Mouse (Mus musculus): Measurements from ENCODE around the gene Neurog1. TPM values are rescaled to one million over a fixed set of nuclear protein-coding genes. Genes with fewer than 3 reads are reported as not detected.

The Neurog1 gene
- not detected in 2 replicates for polyA plus RNA-seq (2012; rRNA removed)

DNA sequence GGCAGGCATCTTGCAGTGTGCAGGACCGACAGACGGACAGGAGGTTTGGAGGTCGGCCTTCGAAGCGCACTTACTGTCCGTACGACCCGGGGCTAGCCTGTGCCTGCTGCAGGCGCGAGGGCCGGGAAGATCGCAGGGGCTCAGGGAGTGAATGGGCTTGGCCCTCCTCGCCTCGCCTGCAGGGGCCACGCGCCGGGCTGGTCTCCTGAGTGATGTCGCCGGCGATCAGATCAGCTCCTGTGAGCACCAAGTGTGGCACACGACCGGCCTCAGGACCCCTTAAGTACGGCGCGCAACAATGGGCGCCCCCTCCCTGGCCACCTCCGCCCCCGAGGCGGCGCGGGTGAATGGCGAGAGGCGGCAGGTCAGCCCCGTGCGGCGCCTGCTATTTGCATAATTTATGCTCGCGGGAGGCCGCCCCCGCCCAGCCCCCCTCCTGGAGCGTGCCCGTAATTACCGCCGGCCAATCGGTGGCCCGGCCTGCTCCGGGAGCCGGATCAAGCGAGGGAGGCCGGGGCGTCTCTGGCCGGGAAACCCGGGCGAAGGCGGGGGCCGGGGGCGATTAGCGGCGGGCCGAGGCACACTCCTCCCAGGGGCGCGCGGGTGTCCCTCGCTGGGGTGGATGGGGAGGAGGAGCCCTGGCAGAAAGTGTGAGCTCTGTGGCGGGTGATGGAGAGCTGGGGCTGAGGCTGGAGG, at the start of gene Neurog1:
Gene Neurog1, minus strand, starts transcription at position 240 of the 696 bp plus-strand sequence.
- Histone ChIP-seq H3K4me1 (ENCODE audit: control insufficient read depth, insufficient read depth, low read length) (no peaks in the 10 kb centered on the region), H3K27ac (ENCODE audit: insufficient read depth, low read depth, low read length) (no peak within 1 kb of the TSS), H3K4me3 (ENCODE audit: insufficient read depth, low read depth, low read length) (no peak within 1 kb of the TSS), H3K27me3 (replicated peaks; ENCODE audit: control insufficient read depth, insufficient read depth, low read length) (peaks cover 3% of the 10 kb centered on the region; the same call in 1 of the 2 replicates), H3K36me3 (ENCODE audit: control insufficient read depth, insufficient read depth, low read length) (no peaks in the 10 kb centered on the region)
- DNase-seq: peak; percentile 12
- TF ChIP-seq CTCF (conservative IDR thresholded peaks at IDR 0.05; ENCODE audit: insufficient read depth, insufficient read length, low read depth, low read length) (no peak), POLR2A (IDR thresholded peaks at IDR 0.05; ENCODE audit: low read depth, low read length) (no peak)
- WGBS: 2% methylated on average over 65 of the region's 65 CpGs

DNA sequence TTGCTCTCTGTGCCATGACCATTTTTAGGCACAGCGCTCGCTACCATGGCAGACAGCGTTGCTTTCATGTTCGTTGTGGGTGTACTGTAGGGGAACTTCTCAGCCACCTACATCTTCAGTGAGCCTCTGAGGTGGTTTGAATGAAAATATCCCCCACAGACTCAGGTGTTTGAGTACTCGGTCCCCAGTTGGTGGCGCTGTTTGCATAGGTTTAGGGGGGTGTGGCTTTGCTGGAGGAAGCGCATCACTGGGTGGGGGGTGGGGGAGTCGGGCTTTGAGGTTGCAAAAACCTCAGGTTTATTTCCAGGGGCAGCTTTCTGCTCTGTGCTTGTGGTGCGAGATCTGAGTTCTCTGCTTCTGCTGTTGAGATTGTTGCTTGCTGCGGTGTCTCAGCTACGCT, 47.4 kb upstream of the Neurog1 start:
- H3K4me3 ChIP-seq (ENCODE audit: insufficient read depth, low read depth, low read length): no peak overlapping the region
- H3K36me3 ChIP-seq (ENCODE audit: control insufficient read depth, insufficient read depth, low read length): no peaks in the 10 kb centered on the region
- no peaks in the 10 kb centered on the region; the same call in 1 of the 2 replicates for H3K4me1 ChIP-seq (ENCODE audit: control insufficient read depth, insufficient read depth, low read length)
- whole genome bisulfite sequencing: 93% methylated on average over 11 of the region's 11 CpGs
- H3K27ac ChIP-seq (ENCODE audit: insufficient read depth, low read depth, low read length): no peak overlapping the region
- no peaks in the 10 kb centered on the region for H3K27me3 ChIP-seq (replicated peaks; ENCODE audit: control insufficient read depth, insufficient read depth, low read length)
- no peak for TF ChIP-seq POLR2A (IDR thresholded peaks at IDR 0.05; ENCODE audit: low read depth, low read length)
- TF ChIP-seq CTCF (conservative IDR thresholded peaks at IDR 0.05; ENCODE audit: insufficient read depth, insufficient read length, low read depth, low read length): no peak
- no peak for DNase-seq

DNA sequence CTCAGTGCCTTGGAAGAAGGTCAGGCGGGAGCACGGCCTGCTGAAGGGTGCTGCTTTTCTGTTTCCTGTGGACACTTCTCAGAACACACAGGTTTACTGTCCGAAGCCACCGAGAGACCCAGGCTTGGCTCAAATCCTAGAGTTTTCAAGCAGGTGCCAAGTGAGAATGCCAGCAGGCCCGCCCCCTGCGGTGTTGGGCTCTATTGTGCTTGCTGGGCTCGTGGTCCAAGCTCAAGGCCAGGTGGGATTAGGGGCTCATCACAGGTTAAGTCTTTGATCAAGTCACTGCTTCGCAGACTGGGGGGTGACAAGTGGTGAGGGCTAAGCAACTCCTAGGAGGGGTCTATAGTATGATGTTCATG, 44.7 kb upstream of the Neurog1 start:
- H3K27ac ChIP-seq (ENCODE audit: insufficient read depth, low read depth, low read length): no peak overlapping the region
- H3K4me3 ChIP-seq (ENCODE audit: insufficient read depth, low read depth, low read length): peak overlapping the region; percentile 2; the same call in 1 of the 2 replicates
- no peaks in the 10 kb centered on the region; the same call in 1 of the 2 replicates for H3K4me1 ChIP-seq (ENCODE audit: control insufficient read depth, insufficient read depth, low read length)
- H3K36me3 ChIP-seq (ENCODE audit: control insufficient read depth, insufficient read depth, low read length): no peaks in the 10 kb centered on the region
- no peak for DNase-seq
- WGBS: 14% methylated on average over 8 of the region's 8 CpGs
- H3K27me3 ChIP-seq (replicated peaks; ENCODE audit: control insufficient read depth, insufficient read depth, low read length): no peaks in the 10 kb centered on the region
- no peak for TF ChIP-seq CTCF (conservative IDR thresholded peaks at IDR 0.05; ENCODE audit: insufficient read depth, insufficient read length, low read depth, low read length)

DNA sequence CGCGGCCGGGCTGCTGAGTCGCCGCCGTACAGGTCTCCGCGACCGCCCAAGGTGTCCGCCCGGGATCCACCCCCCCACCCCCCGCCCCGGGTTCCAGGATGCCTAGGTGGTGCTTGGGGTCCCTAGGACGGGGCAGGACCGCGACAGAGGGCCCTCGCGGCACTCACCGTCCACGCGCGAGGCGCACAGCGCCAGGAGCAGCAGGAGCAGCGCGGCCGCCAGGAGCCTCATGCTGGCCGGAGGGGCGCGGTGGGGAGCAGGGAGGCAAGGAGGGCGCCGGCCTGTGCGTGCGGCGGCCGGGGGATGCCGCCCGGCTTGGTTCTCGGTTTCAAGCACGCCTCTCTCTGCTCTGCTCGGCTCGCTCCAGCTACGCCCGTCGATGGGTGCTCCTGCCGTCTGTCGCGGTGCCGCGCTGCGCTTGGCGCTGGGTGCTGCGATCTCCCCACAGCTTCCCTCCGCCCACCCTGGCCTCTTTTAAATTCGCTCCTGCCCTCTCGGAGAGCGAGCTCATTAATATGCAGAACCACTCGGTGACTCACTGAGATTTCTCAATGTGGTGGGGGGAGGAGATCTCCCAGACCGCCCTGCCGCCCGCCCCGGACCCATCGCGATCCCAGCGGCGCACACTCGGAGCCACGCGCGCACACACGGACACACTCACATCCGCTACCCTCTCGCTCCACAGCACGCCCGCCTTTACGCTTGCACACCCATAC, 44.1 kb upstream of the Neurog1 start, which contains the start of gene Cxcl14:
Gene Cxcl14, minus strand, starts transcription at position 609 of the 716 bp plus-strand sequence.
- TF ChIP-seq CTCF (conservative IDR thresholded peaks at IDR 0.05; ENCODE audit: insufficient read depth, insufficient read length, low read depth, low read length) (no peak), POLR2A (IDR thresholded peaks at IDR 0.05; ENCODE audit: low read depth, low read length) (no peak)
- no peak within 1 kb of the TSS for H3K27ac ChIP-seq (ENCODE audit: insufficient read depth, low read depth, low read length)
- no peaks in the 10 kb centered on the region for H3K27me3 ChIP-seq (replicated peaks; ENCODE audit: control insufficient read depth, insufficient read depth, low read length)
- WGBS: 1% methylated on average over 74 of the region's 76 CpGs
- no peaks in the 10 kb centered on the region; the same call in 1 of the 2 replicates for H3K4me1 ChIP-seq (ENCODE audit: control insufficient read depth, insufficient read depth, low read length)
- H3K4me3 ChIP-seq (ENCODE audit: insufficient read depth, low read depth, low read length): peak within 1 kb of the TSS; percentile 37
- peak; percentile 55 for DNase-seq
- no peaks in the 10 kb centered on the region for H3K36me3 ChIP-seq (ENCODE audit: control insufficient read depth, insufficient read depth, low read length)

DNA sequence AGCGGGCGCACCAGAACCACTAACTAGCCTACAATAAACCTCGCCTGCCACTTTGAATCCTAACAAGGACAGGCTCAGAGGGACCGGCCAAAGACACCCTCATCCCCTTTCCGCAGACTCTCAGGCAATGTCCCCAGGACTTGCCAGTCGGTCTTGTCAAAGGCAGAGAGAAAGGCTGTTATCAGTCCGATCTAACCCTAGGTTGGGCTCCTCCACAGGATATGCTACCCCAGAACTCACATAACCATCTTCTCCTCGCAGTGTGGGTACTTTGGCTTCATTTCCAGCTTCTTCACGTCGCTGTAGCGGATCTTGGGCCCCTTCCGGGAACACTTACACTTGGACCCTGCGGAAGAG, 43.6 kb upstream of the Neurog1 start:
- TF ChIP-seq POLR2A (IDR thresholded peaks at IDR 0.05; ENCODE audit: low read depth, low read length) (no peak), CTCF (conservative IDR thresholded peaks at IDR 0.05; ENCODE audit: insufficient read depth, insufficient read length, low read depth, low read length) (no peak)
- H3K36me3 ChIP-seq (ENCODE audit: control insufficient read depth, insufficient read depth, low read length): no peaks in the 10 kb centered on the region
- H3K27me3 ChIP-seq (replicated peaks; ENCODE audit: control insufficient read depth, insufficient read depth, low read length): no peaks in the 10 kb centered on the region
- WGBS: 4% methylated on average over 13 of the region's 13 CpGs
- peak overlapping the region; percentile 37 for H3K4me3 ChIP-seq (ENCODE audit: insufficient read depth, low read depth, low read length)
- H3K4me1 ChIP-seq (ENCODE audit: control insufficient read depth, insufficient read depth, low read length): no peaks in the 10 kb centered on the region; the same call in 1 of the 2 replicates
- no peak for DNase-seq
- no peak overlapping the region for H3K27ac ChIP-seq (ENCODE audit: insufficient read depth, low read depth, low read length)

DNA sequence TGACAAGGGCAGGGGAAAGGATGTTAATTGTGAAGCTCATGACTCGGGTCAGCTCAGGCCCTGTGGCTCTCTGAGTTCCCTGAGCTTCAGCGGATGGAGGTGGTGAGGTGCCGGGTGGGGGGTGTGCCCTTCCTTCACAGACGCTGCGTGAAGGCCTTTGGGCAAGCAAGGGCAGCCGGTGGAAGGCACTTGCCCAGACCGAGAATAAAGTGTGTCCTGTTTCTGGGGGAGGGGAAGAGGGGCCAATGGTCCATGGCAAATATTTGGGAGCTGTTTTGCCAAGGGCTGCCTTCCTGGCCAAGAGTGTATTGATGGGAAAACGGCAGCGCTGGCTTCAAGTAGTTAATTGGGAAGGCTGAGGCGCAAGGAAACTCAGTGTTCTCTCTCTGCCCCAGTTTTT, 42.9 kb upstream of the Neurog1 start:
- no peak for TF ChIP-seq POLR2A (IDR thresholded peaks at IDR 0.05; ENCODE audit: low read depth, low read length)
- TF ChIP-seq CTCF (conservative IDR thresholded peaks at IDR 0.05; ENCODE audit: insufficient read depth, insufficient read length, low read depth, low read length): no peak
- no peaks in the 10 kb centered on the region; the same call in 1 of the 2 replicates for H3K4me1 ChIP-seq (ENCODE audit: control insufficient read depth, insufficient read depth, low read length)
- H3K36me3 ChIP-seq (ENCODE audit: control insufficient read depth, insufficient read depth, low read length): no peaks in the 10 kb centered on the region
- no peaks in the 10 kb centered on the region for H3K27me3 ChIP-seq (replicated peaks; ENCODE audit: control insufficient read depth, insufficient read depth, low read length)
- H3K27ac ChIP-seq (ENCODE audit: insufficient read depth, low read depth, low read length): no peak overlapping the region
- DNase-seq: no peak
- WGBS: 9% methylated on average over 10 of the region's 10 CpGs
- H3K4me3 ChIP-seq (ENCODE audit: insufficient read depth, low read depth, low read length): peak overlapping the region; percentile 37

DNA sequence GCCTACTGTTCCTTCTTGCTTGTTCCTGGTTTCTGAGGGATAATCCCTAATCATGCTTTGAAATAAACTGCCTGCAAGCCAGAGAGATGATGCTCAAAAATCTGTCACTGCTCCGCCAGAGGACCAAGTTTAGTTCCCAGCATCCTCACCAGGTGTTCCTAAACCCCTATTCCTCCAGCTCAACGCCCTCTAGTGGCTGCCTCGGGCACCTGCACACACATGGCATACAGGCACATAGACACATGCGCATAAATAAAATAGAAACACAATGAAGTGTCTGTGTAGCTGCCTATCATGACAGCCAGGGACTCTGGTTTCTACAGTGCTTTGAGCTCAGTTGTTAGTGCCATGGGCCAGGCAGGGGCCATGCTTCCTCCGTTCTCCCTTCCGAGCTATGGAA, 38.0 kb upstream of the Neurog1 start:
- no peak for TF ChIP-seq CTCF (conservative IDR thresholded peaks at IDR 0.05; ENCODE audit: insufficient read depth, insufficient read length, low read depth, low read length)
- TF ChIP-seq POLR2A (IDR thresholded peaks at IDR 0.05; ENCODE audit: low read depth, low read length): no peak
- WGBS: 84% methylated on average over 6 of the region's 6 CpGs
- no peak overlapping the region for H3K27ac ChIP-seq (ENCODE audit: insufficient read depth, low read depth, low read length)
- no peaks in the 10 kb centered on the region for H3K36me3 ChIP-seq (ENCODE audit: control insufficient read depth, insufficient read depth, low read length)
- H3K27me3 ChIP-seq (replicated peaks; ENCODE audit: control insufficient read depth, insufficient read depth, low read length): no peaks in the 10 kb centered on the region
- no peaks in the 10 kb centered on the region for H3K4me1 ChIP-seq (ENCODE audit: control insufficient read depth, insufficient read depth, low read length)
- DNase-seq: no peak
- H3K4me3 ChIP-seq (ENCODE audit: insufficient read depth, low read depth, low read length): no peak overlapping the region
